Mouse (Mus musculus): ENCODE measurements around the gene Dab2ip.

Gene Dab2ip

GRCm38 (mm10) chr2:35595102-35595501 is 37.0 kb downstream of the Dab2ip start:
- no peak for DNase-seq (ENCODE audit: low spot score)

- no peak for DNase-seq (ENCODE audit: low spot score)
Measured at GRCm38 (mm10) chr2:35595718-35596117, 37.7 kb downstream of the Dab2ip start.

- DNase-seq (ENCODE audit: low spot score): no peak
Measured at GRCm38 (mm10) chr2:35596796-35597195, 38.7 kb downstream of the Dab2ip start.

- no peak for DNase-seq (ENCODE audit: low spot score)
Measured at GRCm38 (mm10) chr2:35598819-35599218, 40.8 kb downstream of the Dab2ip start.

GRCm38 (mm10) chr2:35601665-35602064 is 43.6 kb downstream of the Dab2ip start:
- DNase-seq (ENCODE audit: low spot score): no peak

GRCm38 (mm10) chr2:35607476-35607875 is 49.4 kb downstream of the Dab2ip start:
- no peak for DNase-seq (ENCODE audit: low spot score)

GRCm38 (mm10) chr2:35608856-35609255 is 50.8 kb downstream of the Dab2ip start:
- no peak for DNase-seq (ENCODE audit: low spot score)

- DNase-seq (ENCODE audit: low spot score): no peak
Measured at GRCm38 (mm10) chr2:35609317-35609716, 51.3 kb downstream of the Dab2ip start.

GRCm38 (mm10) chr2:35610168-35610951 is 52.3 kb downstream of the Dab2ip start:
- DNase-seq (ENCODE audit: low spot score): no peak

GRCm38 (mm10) chr2:35610976-35611375 is 52.9 kb downstream of the Dab2ip start:
- DNase-seq (ENCODE audit: low spot score): no peak

GRCm38 (mm10) chr2:35611645-35612044 is 53.6 kb downstream of the Dab2ip start:
- DNase-seq (ENCODE audit: low spot score): no peak

GRCm38 (mm10) chr2:35612297-35612696 is 54.2 kb downstream of the Dab2ip start:
- DNase-seq (ENCODE audit: low spot score): no peak

GRCm38 (mm10) chr2:35613946-35614353 is 55.9 kb downstream of the Dab2ip start:
- no peak for DNase-seq (ENCODE audit: low spot score)

GRCm38 (mm10) chr2:35614411-35614810 is 56.3 kb downstream of the Dab2ip start:
- DNase-seq (ENCODE audit: low spot score): no peak

- no peak for DNase-seq (ENCODE audit: low spot score)
Measured at GRCm38 (mm10) chr2:35615366-35615765, 57.3 kb downstream of the Dab2ip start.

GRCm38 (mm10) chr2:35615977-35616376 is 57.9 kb downstream of the Dab2ip start:
- no peak for DNase-seq (ENCODE audit: low spot score)

- no peak for DNase-seq (ENCODE audit: low spot score)
Measured at GRCm38 (mm10) chr2:35616891-35617658, 59.0 kb downstream of the Dab2ip start.

GRCm38 (mm10) chr2:35618981-35619380 is 60.9 kb downstream of the Dab2ip start:
- no peak for DNase-seq (ENCODE audit: low spot score)

- no peak for DNase-seq (ENCODE audit: low spot score)
Measured at GRCm38 (mm10) chr2:35619532-35619931, 61.5 kb downstream of the Dab2ip start.

GRCm38 (mm10) chr2:35620364-35621224 is 62.5 kb downstream of the Dab2ip start:
- no peak for DNase-seq (ENCODE audit: low spot score)

GRCm38 (mm10) chr2:35621225-35621519 is 63.1 kb downstream of the Dab2ip start:
- no peak for DNase-seq (ENCODE audit: low spot score)

- DNase-seq (ENCODE audit: low spot score): no peak
Measured at GRCm38 (mm10) chr2:35621796-35622195, 63.7 kb downstream of the Dab2ip start.
